Mouse (Mus musculus): ENCODE measurements around the gene Ipo13. TPM values are rescaled to one million over a fixed set of nuclear protein-coding genes. Genes with fewer than 3 reads are reported as not detected.

The Ipo13 gene
- total and polyA plus RNA-seq, 3 experiments: 7.4 to 46.5 (median 22.0) TPM

DNA sequence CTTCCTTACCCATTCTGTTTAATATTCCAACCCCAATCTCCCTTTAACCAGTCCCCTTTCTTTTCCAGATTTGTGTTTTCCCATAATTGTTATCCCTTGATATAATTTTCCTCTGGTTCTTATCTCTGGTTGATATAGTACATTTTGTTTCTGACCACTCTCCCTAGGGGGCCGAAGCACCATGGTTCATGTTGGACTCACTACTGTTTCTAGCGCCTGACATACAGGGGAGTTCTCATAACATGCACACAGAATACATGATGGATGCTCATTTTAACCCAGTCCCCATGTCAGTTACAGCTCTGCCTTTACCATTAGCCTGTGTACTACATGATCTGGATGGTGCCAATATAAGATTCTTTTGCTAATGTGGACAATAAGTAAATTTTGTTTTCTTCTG, 26.9 kb downstream of the Ipo13 start:
- TF ChIP-seq POLR2AphosphoS2 (IDR thresholded peaks at IDR 0.05; ENCODE audit: low read depth, low read length): peak; percentile 6; the same call in 1 of the 2 replicates
- no peak for TF ChIP-seq MAFK (IDR thresholded peaks at IDR 0.05; ENCODE audit: insufficient replicate concordance, low read length)
- no peak for TF ChIP-seq JUN (IDR thresholded peaks at IDR 0.05; ENCODE audit: insufficient read depth, low read depth, low read length)
- TF ChIP-seq BHLHE40 (IDR thresholded peaks at IDR 0.05; ENCODE audit: low read depth, low read length): no peak
- DNase-seq (ENCODE audit: extremely low read depth): no peak
- H3K4me3 ChIP-seq (replicated peaks in 1 of 3; ENCODE audit: low read depth in 2 of 3, low read length in 2 of 3, poor library complexity in 1 of 3): no peak overlapping the region
- no peak overlapping the region for H3K9ac ChIP-seq (ENCODE audit: insufficient read depth, low read depth)
- peaks cover 8 to 34% of the 10 kb centered on the region in 2 experiments for H3K4me1 ChIP-seq (ENCODE audit: control insufficient read depth in 1 of 2, insufficient read depth in 2 of 2)
- dilution Hi-C loops (cut with MboI; ENCODE audit: extremely low pct_ligation_motif_present, extremely low pct_unique_long_range_greater_than_20kb, low sequenced_read_pairs) (no loop called here), in situ Hi-C loops (cut with MboI; ENCODE audit: low pct_ligation_motif_present, low pct_unique_long_range_greater_than_20kb, low sequenced_read_pairs) (no loop called here)
- peaks cover 21% of the 10 kb centered on the region for H3K79me2 ChIP-seq (replicated peaks; ENCODE audit: control insufficient read depth, extremely low read depth, insufficient read depth, poor library complexity, severe bottlenecking)
- H3K4me2 ChIP-seq (ENCODE audit: insufficient read depth, low read depth, poor library complexity, severe bottlenecking): no peak overlapping the region
- peaks cover 38 to 59% of the 10 kb centered on the region in 2 experiments for H3K36me3 ChIP-seq (replicated peaks in 1 of 2; ENCODE audit: control insufficient read depth in 1 of 2, insufficient read depth in 1 of 2, low read length in 1 of 2)
- H3K27me3 ChIP-seq (replicated peaks): no peaks in the 10 kb centered on the region
- H3K9me3 ChIP-seq (replicated peaks; ENCODE audit: low read length): no peaks in the 10 kb centered on the region
- no peak overlapping the region for H3K27ac ChIP-seq (ENCODE audit: insufficient read depth, low read depth)

GRCm38 (mm10) chr4:117887133-117887532, 27.7 kb downstream of the Ipo13 start, which contains the start of gene Atp6v0b:
Atp6v0b (minus strand) TSS chr4:117887333.
- H3K4me2 ChIP-seq (ENCODE audit: insufficient read depth, low read depth, poor library complexity, severe bottlenecking): peak within 1 kb of the TSS; percentile 89
- peak; percentile 82 for DNase-seq (ENCODE audit: extremely low read depth)
- H3K9me3 ChIP-seq (replicated peaks; ENCODE audit: low read length): no peaks in the 10 kb centered on the region
- peak within 1 kb of the TSS; percentile 74 to 95 (median 91) for H3K4me3 ChIP-seq (replicated peaks in 1 of 3; ENCODE audit: low read depth in 2 of 3, low read length in 2 of 3, poor library complexity in 1 of 3)
- peaks cover 8 to 29% of the 10 kb centered on the region in 2 experiments for H3K4me1 ChIP-seq (ENCODE audit: control insufficient read depth in 1 of 2, insufficient read depth in 2 of 2)
- H3K9ac ChIP-seq (ENCODE audit: insufficient read depth, low read depth): peak within 1 kb of the TSS; percentile 87
- dilution Hi-C loops (cut with MboI; ENCODE audit: extremely low pct_ligation_motif_present, extremely low pct_unique_long_range_greater_than_20kb, low sequenced_read_pairs): no loop called here
- peaks cover 38 to 67% of the 10 kb centered on the region in 2 experiments for H3K36me3 ChIP-seq (replicated peaks in 1 of 2; ENCODE audit: control insufficient read depth in 1 of 2, insufficient read depth in 1 of 2, low read length in 1 of 2)
- H3K79me2 ChIP-seq (replicated peaks; ENCODE audit: control insufficient read depth, extremely low read depth, insufficient read depth, poor library complexity, severe bottlenecking): peaks cover 21% of the 10 kb centered on the region
- no peaks in the 10 kb centered on the region for H3K27me3 ChIP-seq (replicated peaks)
- peak within 1 kb of the TSS; percentile 39; the same call in 1 of the 2 replicates for H3K27ac ChIP-seq (ENCODE audit: insufficient read depth, low read depth)
- in situ Hi-C loops (cut with MboI; ENCODE audit: low pct_ligation_motif_present, low pct_unique_long_range_greater_than_20kb, low sequenced_read_pairs): no loop called here
- TF ChIP-seq RAD21 (IDR thresholded peaks at IDR 0.05; ENCODE audit: low read depth, low read length) (no peak), ELF1 (IDR thresholded peaks at IDR 0.05; ENCODE audit: low read depth, low read length) (peak; percentile 71), NELFE (IDR thresholded peaks at IDR 0.05; ENCODE audit: low read depth, low read length) (peak; percentile 55), MAX (IDR thresholded peaks at IDR 0.05; ENCODE audit: low read length) (peak; percentile 99), ZKSCAN1 (IDR thresholded peaks at IDR 0.05; ENCODE audit: borderline replicate concordance, low read depth, low read length) (no peak), ETS1 (conservative IDR thresholded peaks at IDR 0.05; ENCODE audit: low read depth, low read length) (no peak; the same call in 1 of the 2 replicates), IRF4 (IDR thresholded peaks at IDR 0.05; ENCODE audit: low read depth, low read length) (0 out of 2 replicates have a peak, but pooled peaks have one; percentile 20), USF2 (conservative IDR thresholded peaks at IDR 0.05; ENCODE audit: low read depth, low read length) (peak; percentile 99), SIN3A (IDR thresholded peaks at IDR 0.05; ENCODE audit: low read length) (peak; percentile 92), POLR2AphosphoS2 (IDR thresholded peaks at IDR 0.05; ENCODE audit: low read depth, low read length) (no peak), GABPA (IDR thresholded peaks at IDR 0.05; ENCODE audit: insufficient replicate concordance, low read depth, low read length) (peak; percentile 74; the same call in 1 of the 2 replicates), RCOR1 (conservative IDR thresholded peaks at IDR 0.05; ENCODE audit: low read depth, low read length) (peak; percentile 83), EP300 (IDR thresholded peaks at IDR 0.05; ENCODE audit: low read length) (no peak), POLR2A (IDR thresholded peaks at IDR 0.05; ENCODE audit: low read depth, low read length) (peak; percentile 74), BHLHE40 (IDR thresholded peaks at IDR 0.05; ENCODE audit: low read depth, low read length) (peak; percentile 99), MAFK (IDR thresholded peaks at IDR 0.05; ENCODE audit: insufficient replicate concordance, low read length) (no peak), KAT2A (IDR thresholded peaks at IDR 0.05; ENCODE audit: insufficient replicate concordance, low read length) (peak; percentile 95; the same call in 1 of the 2 replicates), UBTF (IDR thresholded peaks at IDR 0.05; ENCODE audit: low read depth, low read length) (peak; percentile 34; the same call in 1 of the 2 replicates), CHD1 (IDR thresholded peaks at IDR 0.05; ENCODE audit: low read depth, low read length) (no peak), PAX5 (IDR thresholded peaks at IDR 0.05; ENCODE audit: low read length) (no peak), USF1 (IDR thresholded peaks at IDR 0.05; ENCODE audit: low read depth, low read length) (peak; percentile 99), MYC (IDR thresholded peaks at IDR 0.05; ENCODE audit: low read depth, low read length) (peak; percentile 33; the same call in 1 of the 2 replicates), TBP (conservative IDR thresholded peaks at IDR 0.05; ENCODE audit: low read depth, low read length) (no peak), HCFC1 (IDR thresholded peaks at IDR 0.05; ENCODE audit: low read depth, low read length) (peak; percentile 97), ZC3H11A (IDR thresholded peaks at IDR 0.05; ENCODE audit: low read depth, low read length) (no peak), ZMIZ1 (IDR thresholded peaks at IDR 0.05; ENCODE audit: low read depth, low read length) (peak; percentile 48; the same call in 1 of the 2 replicates), JUN (IDR thresholded peaks at IDR 0.05; ENCODE audit: insufficient read depth, low read depth, low read length) (no peak), CTCF (conservative IDR thresholded peaks at IDR 0.05 in 1 of 2, IDR thresholded peaks at IDR 0.05 in 1 of 2; ENCODE audit: low read depth in 2 of 2, low read length in 2 of 2) (no peak), JUND (conservative IDR thresholded peaks at IDR 0.05; ENCODE audit: low read depth, low read length) (no peak), SMC3 (IDR thresholded peaks at IDR 0.05; ENCODE audit: low read depth, low read length) (no peak), E2F4 (IDR thresholded peaks at IDR 0.05; ENCODE audit: insufficient replicate concordance, low read depth, low read length) (no peak), MAZ (IDR thresholded peaks at IDR 0.05; ENCODE audit: low read depth, low read length) (no peak)
